Mouse (Mus musculus): ENCODE measurements at regions not wholly inside any gene's neighbourhood (a gene's known extent, or its start where the extent isn't known, plus 50 kb on each side); places are given as distances from the start of the nearest gene placed in this dataset.

DNA sequence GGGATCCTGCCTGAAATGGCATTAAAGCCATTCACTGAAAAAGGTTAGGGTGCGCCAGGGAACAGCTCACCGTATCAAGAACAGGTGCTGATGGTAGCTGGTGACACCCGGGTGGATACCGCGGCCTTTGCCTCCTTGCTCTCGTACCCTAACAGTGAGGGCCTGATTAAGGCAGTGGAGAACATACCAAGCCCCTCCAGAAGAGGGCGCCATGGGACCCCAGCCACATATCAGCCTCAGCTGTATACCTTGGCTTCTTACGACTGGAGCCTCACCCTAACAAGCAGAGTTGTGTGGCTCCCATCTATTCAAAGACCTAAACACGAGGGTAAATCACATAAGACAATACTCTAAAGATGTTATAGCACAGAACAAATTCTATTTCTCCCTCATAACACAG is 203.7 kb upstream of the 1700012A03Rik start:
- H3K4me2 ChIP-seq (ENCODE audit: low read depth, low read length): no peak overlapping the region
- DNase-seq (ENCODE audit: low spot score): no peak
- WGBS: 82% methylated on average over 9 of the region's 9 CpGs
- H3K27me3 ChIP-seq (replicated peaks; ENCODE audit: control insufficient read depth, insufficient read depth, low read length): no peaks in the 10 kb centered on the region
- H3K27ac ChIP-seq (replicated peaks; ENCODE audit: low read depth, low read length): no peak overlapping the region
- no peak for ATAC-seq (ENCODE audit: low read depth)
- no peak overlapping the region for H3K4me3 ChIP-seq (ENCODE audit: low read depth, low read length)
- H3K36me3 ChIP-seq (ENCODE audit: control insufficient read depth, insufficient read depth, low read length): no peaks in the 10 kb centered on the region
- H3K9me3 ChIP-seq (ENCODE audit: control insufficient read depth, low read length): no peaks in the 10 kb centered on the region
- H3K4me1 ChIP-seq (ENCODE audit: control insufficient read depth, insufficient read depth, low read length): no peaks in the 10 kb centered on the region
- no peak overlapping the region for H3K9ac ChIP-seq (ENCODE audit: low read depth, low read length)

DNA sequence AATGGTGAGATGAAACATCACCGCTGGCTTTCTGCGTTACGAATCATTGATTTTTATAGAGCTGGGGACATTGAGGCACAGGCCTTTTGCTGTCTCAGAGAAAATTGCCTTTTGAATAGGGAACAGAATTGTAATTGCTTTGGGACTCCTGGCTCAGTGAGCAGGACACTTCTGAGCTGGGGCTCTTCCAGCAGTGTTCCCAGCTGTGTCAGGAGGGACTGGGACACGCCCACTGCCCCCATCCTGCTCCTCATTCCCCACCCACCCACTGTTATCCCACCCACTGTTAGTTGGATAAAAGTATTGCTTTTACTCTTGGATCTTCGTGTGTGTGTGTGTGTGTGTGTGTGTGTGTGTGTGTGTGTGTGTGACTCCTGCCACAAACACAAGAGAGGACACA is 204.4 kb upstream of the 1700012A03Rik start:
- Histone ChIP-seq H3K27me3 (replicated peaks; ENCODE audit: control insufficient read depth, insufficient read depth, low read length) (no peaks in the 10 kb centered on the region), H3K4me2 (ENCODE audit: low read depth, low read length) (no peak overlapping the region), H3K4me3 (ENCODE audit: low read depth, low read length) (no peak overlapping the region), H3K4me1 (ENCODE audit: control insufficient read depth, insufficient read depth, low read length) (no peaks in the 10 kb centered on the region), H3K9me3 (ENCODE audit: control insufficient read depth, low read length) (no peaks in the 10 kb centered on the region), H3K27ac (replicated peaks; ENCODE audit: low read depth, low read length) (no peak overlapping the region), H3K36me3 (ENCODE audit: control insufficient read depth, insufficient read depth, low read length) (no peaks in the 10 kb centered on the region), H3K9ac (ENCODE audit: low read depth, low read length) (no peak overlapping the region)
- WGBS: 84% methylated on average over 5 of the region's 5 CpGs
- DNase-seq (ENCODE audit: low spot score): no peak
- ATAC-seq (ENCODE audit: low read depth): no peak

GRCm38 (mm10) chr6:31840621-31841020 is 209.4 kb upstream of the 1700012A03Rik start:
- no peak for DNase-seq (ENCODE audit: low spot score)
- Histone ChIP-seq H3K27ac (replicated peaks; ENCODE audit: low read depth, low read length) (no peak overlapping the region), H3K4me2 (ENCODE audit: low read depth, low read length) (no peak overlapping the region), H3K4me3 (ENCODE audit: low read depth, low read length) (no peak overlapping the region), H3K9ac (ENCODE audit: low read depth, low read length) (no peak overlapping the region), H3K27me3 (replicated peaks; ENCODE audit: control insufficient read depth, insufficient read depth, low read length) (no peaks in the 10 kb centered on the region), H3K9me3 (ENCODE audit: control insufficient read depth, low read length) (no peaks in the 10 kb centered on the region), H3K36me3 (ENCODE audit: control insufficient read depth, insufficient read depth, low read length) (no peaks in the 10 kb centered on the region), H3K4me1 (ENCODE audit: control insufficient read depth, insufficient read depth, low read length) (no peaks in the 10 kb centered on the region)
- WGBS: 89% methylated on average over 4 of the region's 4 CpGs
- ATAC-seq (ENCODE audit: low read depth): no peak

- DNase-seq (ENCODE audit: low spot score): no peak
- WGBS: 56% methylated on average over 1 of the region's 1 CpGs
- H3K4me3 ChIP-seq (ENCODE audit: low read depth, low read length): no peak overlapping the region
Measured at GRCm38 (mm10) chr6:31838588-31838987, 211.5 kb upstream of the 1700012A03Rik start.

DNA sequence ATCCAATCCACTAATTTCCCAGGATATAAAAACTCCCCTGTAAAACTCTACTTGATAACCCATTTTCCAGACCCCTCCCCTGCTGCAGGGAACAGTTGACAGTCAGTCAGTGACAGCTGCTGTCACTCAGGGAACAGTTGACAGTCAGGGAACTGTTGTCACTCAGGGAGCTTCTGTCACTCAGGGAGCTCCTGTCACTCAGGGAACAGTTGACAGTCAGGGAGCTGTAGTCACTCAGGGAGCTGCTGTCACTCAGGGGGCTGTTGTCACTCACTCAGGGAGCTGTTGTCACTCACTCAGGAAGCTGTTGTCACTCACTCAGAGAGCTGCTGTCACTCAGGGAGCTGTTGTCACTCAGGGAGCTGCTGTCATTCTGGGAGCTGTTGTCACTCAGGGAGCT is 214.3 kb upstream of the 1700012A03Rik start:
- Histone ChIP-seq H3K36me3 (ENCODE audit: control insufficient read depth, insufficient read depth, low read length) (no peaks in the 10 kb centered on the region), H3K4me2 (ENCODE audit: low read depth, low read length) (no peak overlapping the region), H3K4me3 (ENCODE audit: low read depth, low read length) (no peak overlapping the region), H3K27ac (replicated peaks; ENCODE audit: low read depth, low read length) (no peak overlapping the region), H3K4me1 (ENCODE audit: control insufficient read depth, insufficient read depth, low read length) (no peaks in the 10 kb centered on the region), H3K9ac (ENCODE audit: low read depth, low read length) (no peak overlapping the region), H3K27me3 (replicated peaks; ENCODE audit: control insufficient read depth, insufficient read depth, low read length) (no peaks in the 10 kb centered on the region), H3K9me3 (ENCODE audit: control insufficient read depth, low read length) (no peaks in the 10 kb centered on the region)
- DNase-seq (ENCODE audit: low spot score) (no peak), ATAC-seq (ENCODE audit: low read depth) (no peak)

More at GRCm38 (mm10) chr6:31838588-31838987, 211.5 kb upstream of the 1700012A03Rik start:
- Histone ChIP-seq H3K27me3 (replicated peaks; ENCODE audit: control insufficient read depth, insufficient read depth, low read length) (no peaks in the 10 kb centered on the region), H3K27ac (replicated peaks; ENCODE audit: low read depth, low read length) (no peak overlapping the region), H3K9ac (ENCODE audit: low read depth, low read length) (no peak overlapping the region), H3K4me2 (ENCODE audit: low read depth, low read length) (no peak overlapping the region), H3K4me1 (ENCODE audit: control insufficient read depth, insufficient read depth, low read length) (no peaks in the 10 kb centered on the region), H3K9me3 (ENCODE audit: control insufficient read depth, low read length) (no peaks in the 10 kb centered on the region), H3K36me3 (ENCODE audit: control insufficient read depth, insufficient read depth, low read length) (no peaks in the 10 kb centered on the region)
- no peak for ATAC-seq (ENCODE audit: low read depth)

DNA sequence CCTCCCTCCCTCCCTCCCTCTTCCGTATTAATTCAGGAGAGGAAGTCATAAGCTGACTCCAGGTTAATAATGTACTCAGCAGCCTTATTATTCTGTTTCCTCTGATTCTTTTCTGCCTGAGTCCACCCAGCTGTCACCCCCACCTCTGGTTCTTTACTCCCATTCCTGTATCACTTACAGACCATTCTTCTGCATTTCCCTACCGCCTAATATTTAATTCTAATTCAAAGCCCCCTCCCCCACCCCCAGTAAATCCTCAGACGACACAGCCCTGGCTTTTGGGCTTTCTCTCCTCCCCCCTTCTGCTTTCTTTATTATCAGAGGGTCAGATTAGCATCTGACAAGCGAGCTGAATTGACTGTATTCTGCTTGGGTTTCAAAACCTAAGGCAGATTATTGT is 215.5 kb upstream of the 1700012A03Rik start:
- Histone ChIP-seq H3K9me3 (ENCODE audit: control insufficient read depth, low read length) (no peaks in the 10 kb centered on the region), H3K4me3 (ENCODE audit: low read depth, low read length) (no peak overlapping the region), H3K9ac (ENCODE audit: low read depth, low read length) (no peak overlapping the region), H3K4me2 (ENCODE audit: low read depth, low read length) (no peak overlapping the region), H3K27ac (replicated peaks; ENCODE audit: low read depth, low read length) (no peak overlapping the region), H3K36me3 (ENCODE audit: control insufficient read depth, insufficient read depth, low read length) (no peaks in the 10 kb centered on the region), H3K4me1 (ENCODE audit: control insufficient read depth, insufficient read depth, low read length) (no peaks in the 10 kb centered on the region), H3K27me3 (replicated peaks; ENCODE audit: control insufficient read depth, insufficient read depth, low read length) (no peaks in the 10 kb centered on the region)
- WGBS: 23% methylated on average over 4 of the region's 4 CpGs
- ATAC-seq (ENCODE audit: low read depth): no peak
- no peak for DNase-seq (ENCODE audit: low spot score)

- Histone ChIP-seq H3K4me1 (ENCODE audit: control insufficient read depth, insufficient read depth, low read length) (no peaks in the 10 kb centered on the region), H3K27me3 (replicated peaks; ENCODE audit: control insufficient read depth, insufficient read depth, low read length) (no peaks in the 10 kb centered on the region), H3K4me3 (ENCODE audit: low read depth, low read length) (no peak overlapping the region), H3K9ac (ENCODE audit: low read depth, low read length) (no peak overlapping the region), H3K9me3 (ENCODE audit: control insufficient read depth, low read length) (no peaks in the 10 kb centered on the region), H3K36me3 (ENCODE audit: control insufficient read depth, insufficient read depth, low read length) (no peaks in the 10 kb centered on the region), H3K27ac (replicated peaks; ENCODE audit: low read depth, low read length) (no peak overlapping the region), H3K4me2 (ENCODE audit: low read depth, low read length) (no peak overlapping the region)
- WGBS: 85% methylated on average over 11 of the region's 11 CpGs
- ATAC-seq (ENCODE audit: low read depth) (no peak), DNase-seq (ENCODE audit: low spot score) (no peak)
Measured at GRCm38 (mm10) chr6:31830610-31831009, 219.4 kb upstream of the 1700012A03Rik start.

- Histone ChIP-seq H3K9me3 (ENCODE audit: control insufficient read depth, low read length) (no peaks in the 10 kb centered on the region), H3K4me2 (ENCODE audit: low read depth, low read length) (no peak overlapping the region), H3K27ac (replicated peaks; ENCODE audit: low read depth, low read length) (no peak overlapping the region), H3K4me1 (ENCODE audit: control insufficient read depth, insufficient read depth, low read length) (no peaks in the 10 kb centered on the region), H3K27me3 (replicated peaks; ENCODE audit: control insufficient read depth, insufficient read depth, low read length) (no peaks in the 10 kb centered on the region), H3K9ac (ENCODE audit: low read depth, low read length) (no peak overlapping the region), H3K4me3 (ENCODE audit: low read depth, low read length) (no peak overlapping the region), H3K36me3 (ENCODE audit: control insufficient read depth, insufficient read depth, low read length) (no peaks in the 10 kb centered on the region)
- WGBS: 84% methylated on average over 5 of the region's 5 CpGs
- ATAC-seq (ENCODE audit: low read depth) (no peak), DNase-seq (ENCODE audit: low spot score) (no peak)
Measured at GRCm38 (mm10) chr6:31823616-31824015, 226.4 kb upstream of the 1700012A03Rik start.

DNA sequence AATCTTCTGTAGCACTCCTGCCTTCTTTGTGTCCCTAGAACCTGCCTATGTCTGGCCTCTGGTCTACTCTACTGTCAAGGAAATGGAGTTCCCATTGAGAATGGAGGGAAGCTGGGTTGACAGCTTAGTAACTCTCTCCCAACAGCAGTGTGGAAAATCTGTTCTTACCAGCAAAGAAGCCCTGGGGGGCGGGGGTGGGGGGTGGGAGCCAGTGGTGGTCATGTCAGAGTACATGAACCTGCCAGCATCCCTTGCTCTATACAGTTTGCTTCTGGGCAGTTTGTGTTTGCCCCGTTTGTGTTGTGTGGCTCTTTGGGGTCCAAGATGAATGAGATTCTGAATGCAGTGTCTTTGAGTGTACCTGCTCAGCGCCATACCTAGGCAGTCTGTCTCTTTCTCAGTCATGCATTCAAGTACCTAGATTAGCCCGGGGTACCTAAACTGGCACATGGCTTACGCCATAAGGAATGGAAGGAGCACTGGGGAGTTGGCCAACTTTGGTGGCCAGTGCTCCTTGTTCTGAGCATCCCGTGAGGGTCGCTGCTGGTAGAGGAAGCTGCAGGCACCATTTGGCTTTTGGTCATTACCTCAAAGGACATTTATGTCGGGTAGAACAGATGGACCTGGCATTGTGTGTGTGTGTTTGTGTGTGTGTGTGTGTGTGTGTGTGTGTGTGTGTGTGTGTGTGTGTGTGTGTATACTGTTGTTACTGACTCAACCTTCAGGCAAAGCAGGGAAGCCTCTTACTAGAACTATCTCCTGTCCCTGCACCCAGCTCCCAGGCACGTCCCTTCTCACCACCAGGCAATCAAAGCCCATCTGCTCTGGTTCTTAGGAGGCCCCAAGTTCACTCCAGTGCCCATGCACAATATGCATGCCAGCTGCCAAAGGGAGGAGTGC is 227.6 kb upstream of the 1700012A03Rik start:
- 75% methylated on average over 9 of the region's 9 CpGs for whole genome bisulfite sequencing
- H3K4me2 ChIP-seq (ENCODE audit: low read depth, low read length): no peak overlapping the region
- no peak overlapping the region for H3K27ac ChIP-seq (replicated peaks; ENCODE audit: low read depth, low read length)
- H3K4me1 ChIP-seq (ENCODE audit: control insufficient read depth, insufficient read depth, low read length): no peaks in the 10 kb centered on the region
- no peak overlapping the region for H3K9ac ChIP-seq (ENCODE audit: low read depth, low read length)
- no peaks in the 10 kb centered on the region for H3K36me3 ChIP-seq (ENCODE audit: control insufficient read depth, insufficient read depth, low read length)
- no peaks in the 10 kb centered on the region for H3K9me3 ChIP-seq (ENCODE audit: control insufficient read depth, low read length)
- ATAC-seq (ENCODE audit: low read depth): no peak
- no peak overlapping the region for H3K4me3 ChIP-seq (ENCODE audit: low read depth, low read length)
- DNase-seq (ENCODE audit: low spot score): no peak
- no peaks in the 10 kb centered on the region for H3K27me3 ChIP-seq (replicated peaks; ENCODE audit: control insufficient read depth, insufficient read depth, low read length)
